Mouse (Mus musculus): ENCODE results near the gene Mcoln2.
"Not testable (repeated sequence)": the region's sequence is repeated elsewhere in the genome, so short reads cannot be mapped to it uniquely, and the experiment has no call there.

Mcoln2 gene

GRCm38 (mm10) chr3:146189933-146190332, 40.3 kb downstream of the Mcoln2 start:
- peak; percentile 29 for DNase-seq (ENCODE audit: low read depth, low spot score)
- Histone ChIP-seq H3K36me3 (ENCODE audit: control insufficient read depth, insufficient read depth, low read length, poor library complexity, severe bottlenecking) (no peaks in the 10 kb centered on the region; the same call in 1 of the 2 replicates), H3K27me3 (ENCODE audit: control insufficient read depth, insufficient read depth, low read length, poor library complexity, severe bottlenecking) (no peaks in the 10 kb centered on the region)

DNA sequence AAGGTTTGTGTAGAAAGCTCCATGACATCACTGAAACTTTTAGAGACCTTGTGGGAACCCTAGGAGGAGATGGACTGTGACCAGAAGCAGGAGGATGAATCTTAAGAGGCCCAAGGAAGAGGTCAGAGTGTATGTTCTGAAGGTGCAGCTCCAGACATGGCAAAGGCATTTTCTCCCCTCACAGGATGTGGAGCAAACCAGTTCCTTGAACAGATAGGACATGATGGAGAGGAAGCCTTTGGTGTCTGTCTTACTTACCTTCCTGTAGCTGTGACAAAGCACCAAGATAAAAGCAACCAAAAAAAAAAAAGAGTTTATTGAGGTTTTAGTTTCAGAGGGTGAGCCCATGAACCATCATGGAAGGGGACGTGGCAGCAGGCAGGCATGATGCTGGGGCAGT, 42.9 kb downstream of the Mcoln2 start:
- Histone ChIP-seq H3K36me3 (ENCODE audit: control insufficient read depth, insufficient read depth, low read length, poor library complexity, severe bottlenecking) (no peaks in the 10 kb centered on the region), H3K27me3 (ENCODE audit: control insufficient read depth, insufficient read depth, low read length, poor library complexity, severe bottlenecking) (no peaks in the 10 kb centered on the region)
- no peak for DNase-seq (ENCODE audit: low read depth, low spot score)

DNA sequence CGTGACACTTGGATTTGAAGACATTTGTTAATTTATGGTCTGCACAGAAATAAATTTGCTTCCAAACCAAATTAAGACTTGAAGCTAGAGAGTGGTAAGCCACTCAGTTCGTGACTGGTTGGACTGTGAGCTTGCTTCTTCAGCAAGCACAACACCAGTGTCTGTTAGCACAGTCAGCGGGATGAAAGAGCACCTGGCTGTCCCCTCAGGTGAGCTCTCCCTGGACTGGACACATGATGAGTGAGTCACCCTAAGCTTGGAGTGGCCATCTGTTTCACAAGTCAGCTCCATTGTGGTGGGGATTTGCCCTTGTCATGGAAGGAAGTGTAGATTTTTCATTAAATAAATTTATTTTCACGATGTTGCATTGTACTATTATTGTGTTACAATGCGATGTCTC, 45.5 kb downstream of the Mcoln2 start:
- Histone ChIP-seq H3K36me3 (ENCODE audit: control insufficient read depth, insufficient read depth, low read length, poor library complexity, severe bottlenecking) (no peaks in the 10 kb centered on the region), H3K27me3 (ENCODE audit: control insufficient read depth, insufficient read depth, low read length, poor library complexity, severe bottlenecking) (no peaks in the 10 kb centered on the region)
- no peak for DNase-seq (ENCODE audit: low read depth, low spot score)

- Histone ChIP-seq H3K27me3 (ENCODE audit: control insufficient read depth, insufficient read depth, low read length, poor library complexity, severe bottlenecking) (no peaks in the 10 kb centered on the region), H3K36me3 (ENCODE audit: control insufficient read depth, insufficient read depth, low read length, poor library complexity, severe bottlenecking) (no peaks in the 10 kb centered on the region)
- no peak for DNase-seq (ENCODE audit: low read depth, low spot score)
Measured at GRCm38 (mm10) chr3:146196301-146196700, 46.7 kb downstream of the Mcoln2 start.

- H3K36me3 ChIP-seq (ENCODE audit: control insufficient read depth, insufficient read depth, low read length, poor library complexity, severe bottlenecking), result no peaks in the 10 kb centered on the region
- H3K27me3 ChIP-seq (ENCODE audit: control insufficient read depth, insufficient read depth, low read length, poor library complexity, severe bottlenecking), result no peaks in the 10 kb centered on the region
- DNase-seq (ENCODE audit: low read depth, low spot score), result no peak
Measured at GRCm38 (mm10) chr3:146196780-146197743, 47.4 kb downstream of the Mcoln2 start.

DNA sequence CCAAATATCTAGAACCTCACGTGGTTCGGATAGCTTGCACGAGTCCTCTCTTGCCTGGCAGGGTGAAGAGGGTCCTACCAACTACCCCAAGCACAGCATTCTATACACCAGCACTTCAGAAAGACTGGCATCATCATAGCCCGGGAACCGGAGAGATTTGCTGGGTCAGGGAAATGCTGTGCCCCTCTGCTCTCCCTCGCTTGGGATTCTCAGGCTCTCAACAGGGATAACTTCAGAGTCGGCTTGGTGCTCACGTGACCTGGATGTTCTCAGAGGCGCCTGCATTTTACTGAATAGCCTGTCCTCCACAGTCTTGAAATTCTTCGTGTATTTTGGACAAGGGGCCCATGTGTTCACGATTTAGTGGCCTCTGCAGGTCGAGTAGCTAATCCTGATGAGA, 48.2 kb downstream of the Mcoln2 start:
- H3K27me3 ChIP-seq (ENCODE audit: control insufficient read depth, insufficient read depth, low read length, poor library complexity, severe bottlenecking), result no peaks in the 10 kb centered on the region
- DNase-seq (ENCODE audit: low read depth, low spot score), result no peak
- no peaks in the 10 kb centered on the region for H3K36me3 ChIP-seq (ENCODE audit: control insufficient read depth, insufficient read depth, low read length, poor library complexity, severe bottlenecking)

DNA sequence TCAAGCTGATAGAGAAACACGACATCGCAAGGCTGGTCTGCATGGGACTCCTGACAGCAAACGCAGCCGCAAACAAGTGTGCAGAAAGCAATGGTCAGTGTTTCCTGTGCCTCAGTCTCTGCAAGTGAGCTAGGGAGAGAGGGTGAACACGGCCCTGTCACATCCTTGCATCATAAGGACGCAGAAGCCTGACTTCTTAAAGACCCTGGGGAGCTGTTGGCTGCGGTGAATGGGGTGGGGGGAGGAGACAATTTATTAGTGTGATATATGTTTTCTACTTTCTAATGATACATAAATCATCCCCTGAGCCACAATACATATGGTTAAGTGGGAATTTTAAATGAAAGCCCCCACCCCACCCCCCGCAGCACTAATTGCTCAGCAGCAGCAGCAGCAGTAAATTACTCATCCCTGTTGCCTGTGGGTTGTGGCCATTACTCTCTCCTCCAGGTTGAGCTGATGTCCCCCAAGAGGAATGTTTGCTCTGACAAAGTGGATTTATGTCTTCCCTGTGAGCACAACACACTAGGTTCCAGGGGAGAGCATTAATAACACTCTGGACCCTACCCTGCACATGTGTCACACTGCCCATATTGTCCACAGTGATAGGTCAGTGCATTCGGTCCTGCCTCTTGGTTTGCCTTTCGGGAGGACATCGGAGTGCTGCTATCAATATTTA, 49.3 kb downstream of the Mcoln2 start:
- Histone ChIP-seq H3K27me3 (ENCODE audit: control insufficient read depth, insufficient read depth, low read length, poor library complexity, severe bottlenecking) (no peaks in the 10 kb centered on the region), H3K36me3 (ENCODE audit: control insufficient read depth, insufficient read depth, low read length, poor library complexity, severe bottlenecking) (no peaks in the 10 kb centered on the region)
- no peak for DNase-seq (ENCODE audit: low read depth, low spot score)

DNA sequence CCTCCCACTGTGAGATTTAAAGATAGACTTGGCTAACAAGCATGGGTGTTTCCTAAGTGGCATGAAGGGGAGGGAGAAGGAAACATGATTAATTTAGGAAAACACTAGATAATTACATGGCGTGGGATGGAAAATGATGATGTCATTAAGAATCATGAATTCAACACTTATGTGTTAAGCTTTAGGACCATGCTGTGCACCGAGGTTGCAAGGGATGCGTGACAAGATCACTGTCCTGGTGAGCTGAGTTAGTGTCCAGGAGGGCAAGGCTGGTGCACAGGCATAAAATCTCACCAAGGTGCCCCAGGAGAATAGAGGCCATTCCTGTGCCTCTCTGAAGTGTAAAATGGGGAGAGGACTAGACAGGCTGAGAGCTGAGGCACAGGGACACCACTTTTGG, 49.9 kb downstream of the Mcoln2 start:
- DNase-seq (ENCODE audit: low read depth, low spot score), result no peak
- no peaks in the 10 kb centered on the region for H3K27me3 ChIP-seq (ENCODE audit: control insufficient read depth, insufficient read depth, low read length, poor library complexity, severe bottlenecking)
- no peaks in the 10 kb centered on the region for H3K36me3 ChIP-seq (ENCODE audit: control insufficient read depth, insufficient read depth, low read length, poor library complexity, severe bottlenecking)

DNA sequence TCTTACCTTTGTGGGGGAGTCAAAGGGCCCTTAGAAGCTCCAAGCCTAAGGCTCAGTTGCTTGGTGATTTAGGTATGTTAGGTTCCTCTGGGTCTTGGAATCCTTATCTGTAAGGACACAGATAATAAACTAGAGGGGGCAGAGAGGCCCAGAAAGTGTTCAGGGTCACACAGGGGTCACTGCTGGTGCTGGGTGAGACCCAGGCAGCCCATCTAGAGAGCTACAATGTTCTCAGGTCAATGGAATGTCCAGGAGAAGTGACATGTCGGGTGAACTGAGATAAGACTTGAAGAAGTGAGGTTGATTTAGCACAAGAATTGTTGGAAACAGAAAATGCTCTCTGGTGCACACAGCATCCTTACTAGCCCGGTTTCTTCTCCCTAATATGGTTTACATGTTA, 54.7 kb downstream of the Mcoln2 start:
- DNase-seq (ENCODE audit: low read depth, low spot score), result no peak
- Histone ChIP-seq H3K36me3 (ENCODE audit: control insufficient read depth, insufficient read depth, low read length, poor library complexity, severe bottlenecking) (no peaks in the 10 kb centered on the region), H3K27me3 (ENCODE audit: control insufficient read depth, insufficient read depth, low read length, poor library complexity, severe bottlenecking) (no peaks in the 10 kb centered on the region)

DNA sequence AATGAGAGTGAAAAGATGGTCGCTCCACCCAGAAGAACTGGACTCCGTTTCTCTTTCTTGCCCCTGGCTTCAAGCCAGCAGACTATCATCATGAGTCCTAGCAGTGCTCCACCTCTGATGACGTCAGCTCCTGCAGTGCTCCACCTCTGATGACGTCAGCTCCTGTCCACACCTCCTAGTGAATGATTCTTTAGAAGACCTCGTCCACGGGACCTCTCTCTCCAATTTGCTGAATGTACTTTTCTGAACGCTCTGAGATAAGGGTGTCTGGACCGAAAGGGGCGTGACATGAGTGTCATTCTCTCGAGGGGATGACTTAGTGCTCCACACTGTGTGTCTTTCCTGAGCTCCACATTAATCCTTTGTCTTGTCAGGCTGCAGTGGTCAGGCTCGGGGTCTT, 55.7 kb downstream of the Mcoln2 start:
- Histone ChIP-seq H3K27me3 (ENCODE audit: control insufficient read depth, insufficient read depth, low read length, poor library complexity, severe bottlenecking) (no peaks in the 10 kb centered on the region), H3K36me3 (ENCODE audit: control insufficient read depth, insufficient read depth, low read length, poor library complexity, severe bottlenecking) (no peaks in the 10 kb centered on the region)
- DNase-seq (ENCODE audit: low read depth, low spot score), result no peak

GRCm38 (mm10) chr3:146206635-146207034, 57.0 kb downstream of the Mcoln2 start:
- Histone ChIP-seq H3K36me3 (ENCODE audit: control insufficient read depth, insufficient read depth, low read length, poor library complexity, severe bottlenecking) (no peaks in the 10 kb centered on the region), H3K27me3 (ENCODE audit: control insufficient read depth, insufficient read depth, low read length, poor library complexity, severe bottlenecking) (no peaks in the 10 kb centered on the region)
- no peak for DNase-seq (ENCODE audit: low read depth, low spot score)

DNA sequence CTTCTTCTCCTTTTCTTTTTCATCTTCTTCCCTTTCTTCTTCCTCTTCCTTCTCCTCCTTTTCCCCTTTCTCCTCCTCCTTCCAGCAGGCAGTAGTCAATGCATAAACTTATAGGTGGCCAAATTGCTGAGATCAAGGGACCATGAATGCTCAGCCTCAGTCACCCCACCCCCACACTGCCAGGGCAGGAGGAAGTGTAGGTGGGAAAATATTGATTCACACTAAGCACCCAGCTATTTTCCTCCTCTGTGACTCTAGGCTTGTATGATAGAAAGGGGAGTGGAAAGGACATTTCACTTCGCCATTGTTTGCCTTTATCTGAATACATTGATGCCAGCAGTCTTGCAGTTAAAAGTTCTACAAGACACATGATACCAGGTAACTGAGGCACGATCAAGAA, 57.8 kb downstream of the Mcoln2 start:
- no peaks in the 10 kb centered on the region for H3K27me3 ChIP-seq (ENCODE audit: control insufficient read depth, insufficient read depth, low read length, poor library complexity, severe bottlenecking)
- peak; percentile 15 for DNase-seq (ENCODE audit: low read depth, low spot score)
- no peaks in the 10 kb centered on the region for H3K36me3 ChIP-seq (ENCODE audit: control insufficient read depth, insufficient read depth, low read length, poor library complexity, severe bottlenecking)

DNA sequence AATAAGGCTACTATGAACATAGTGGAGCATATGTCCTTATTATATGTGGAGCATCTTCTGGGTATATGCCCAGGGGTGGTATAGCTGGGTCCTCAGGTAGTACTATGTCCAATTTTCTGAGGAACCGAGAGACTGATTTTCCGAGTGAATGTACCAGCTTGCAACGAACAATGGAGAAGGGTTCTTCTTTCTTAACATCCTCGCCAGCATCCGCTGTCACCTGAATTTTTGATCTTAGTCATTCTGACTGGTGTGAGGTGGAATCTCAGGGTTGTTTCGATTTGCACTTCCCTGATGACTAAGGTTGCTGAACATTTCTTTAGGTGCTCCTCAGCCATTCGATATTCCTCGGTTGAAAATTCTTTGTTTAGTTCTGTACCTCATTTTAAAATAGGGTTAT, 60.1 kb downstream of the Mcoln2 start:
- H3K36me3 ChIP-seq (ENCODE audit: control insufficient read depth, insufficient read depth, low read length, poor library complexity, severe bottlenecking); H3K27me3 ChIP-seq (ENCODE audit: control insufficient read depth, insufficient read depth, low read length, poor library complexity, severe bottlenecking); DNase-seq (ENCODE audit: low read depth, low spot score): not testable (repeated sequence)

- H3K36me3 ChIP-seq (ENCODE audit: control insufficient read depth, insufficient read depth, low read length, poor library complexity, severe bottlenecking), result no peaks in the 10 kb centered on the region
- no peak for DNase-seq (ENCODE audit: low read depth, low spot score)
Measured at GRCm38 (mm10) chr3:146211141-146211747, 61.6 kb downstream of the Mcoln2 start.

DNA sequence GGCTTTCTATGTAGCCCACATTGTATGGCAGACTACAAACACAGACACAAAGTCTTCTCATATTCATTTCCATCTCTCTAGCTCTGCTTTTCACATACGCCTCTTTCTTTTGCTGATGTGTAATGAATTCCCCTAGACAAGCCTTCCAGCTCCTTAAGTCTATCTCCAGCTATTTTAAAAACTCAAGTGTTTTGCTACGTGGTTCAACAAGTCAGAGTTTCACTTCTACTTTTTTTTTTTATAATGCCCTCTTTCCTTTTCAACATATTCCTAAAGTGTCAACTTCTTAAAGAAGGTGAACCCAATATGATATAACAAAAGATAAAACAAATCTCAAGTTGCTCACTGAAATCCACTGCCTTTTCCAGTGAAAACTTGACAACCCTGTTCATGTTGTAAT, 62.3 kb downstream of the Mcoln2 start:
- DNase-seq (ENCODE audit: low read depth, low spot score), result peak; percentile 47
- H3K36me3 ChIP-seq (ENCODE audit: control insufficient read depth, insufficient read depth, low read length, poor library complexity, severe bottlenecking), result no peaks in the 10 kb centered on the region
- no peaks in the 10 kb centered on the region for H3K27me3 ChIP-seq (ENCODE audit: control insufficient read depth, insufficient read depth, low read length, poor library complexity, severe bottlenecking)

More at GRCm38 (mm10) chr3:146211141-146211747, 61.6 kb downstream of the Mcoln2 start:
- no peaks in the 10 kb centered on the region for H3K27me3 ChIP-seq (ENCODE audit: control insufficient read depth, insufficient read depth, low read length, poor library complexity, severe bottlenecking)

Data from splenic B cell, adult 2 months (primary cell).